Mouse (Mus musculus): ENCODE data around the gene Eif1b. TPM values are rescaled to one million over a fixed set of nuclear protein-coding genes. Genes with fewer than 3 reads are reported as not detected.

The Eif1b gene
- polyA plus RNA-seq, 1 experiment from 2014 or later: 438 TPM

DNA sequence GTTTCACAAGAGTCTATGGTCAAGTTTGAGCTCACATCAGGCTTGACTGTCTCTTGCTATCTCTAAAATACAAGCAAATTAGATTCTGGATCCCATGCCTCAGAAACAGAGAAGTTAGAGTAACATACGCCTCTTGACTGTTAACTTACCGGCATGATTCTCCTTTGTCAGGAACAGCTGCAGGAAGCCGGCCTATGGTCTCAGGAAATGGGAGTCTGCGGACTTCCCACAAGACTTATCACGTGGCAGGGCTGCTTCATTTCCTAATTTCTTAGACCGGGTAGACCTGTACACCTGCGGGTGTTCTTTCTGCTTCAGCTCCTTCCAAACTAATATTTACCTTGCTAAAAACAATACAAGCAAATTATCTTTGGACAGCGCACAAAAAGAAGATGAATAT is 24.7 kb downstream of the Eif1b start:
- no peak overlapping the region for H3K9ac ChIP-seq (replicated peaks; ENCODE audit: low read depth, low read length)
- no peaks in the 10 kb centered on the region for H3K4me1 ChIP-seq (replicated peaks; ENCODE audit: control insufficient read depth, insufficient read depth, low read length)
- no peaks in the 10 kb centered on the region for H3K36me3 ChIP-seq (ENCODE audit: control insufficient read depth, insufficient read depth)
- H3K27me3 ChIP-seq (replicated peaks; ENCODE audit: control insufficient read depth, insufficient read depth, low read length): no peaks in the 10 kb centered on the region
- no peak overlapping the region for H3K27ac ChIP-seq (ENCODE audit: low read length)
- WGBS: 92% methylated on average over 8 of the region's 8 CpGs
- no peak overlapping the region for H3K4me3 ChIP-seq (replicated peaks; ENCODE audit: low read length)
- no peak for ATAC-seq
- H3K4me2 ChIP-seq (ENCODE audit: low read length): no peak overlapping the region
- no peaks in the 10 kb centered on the region for H3K9me3 ChIP-seq (ENCODE audit: control insufficient read depth, low read length)

DNA sequence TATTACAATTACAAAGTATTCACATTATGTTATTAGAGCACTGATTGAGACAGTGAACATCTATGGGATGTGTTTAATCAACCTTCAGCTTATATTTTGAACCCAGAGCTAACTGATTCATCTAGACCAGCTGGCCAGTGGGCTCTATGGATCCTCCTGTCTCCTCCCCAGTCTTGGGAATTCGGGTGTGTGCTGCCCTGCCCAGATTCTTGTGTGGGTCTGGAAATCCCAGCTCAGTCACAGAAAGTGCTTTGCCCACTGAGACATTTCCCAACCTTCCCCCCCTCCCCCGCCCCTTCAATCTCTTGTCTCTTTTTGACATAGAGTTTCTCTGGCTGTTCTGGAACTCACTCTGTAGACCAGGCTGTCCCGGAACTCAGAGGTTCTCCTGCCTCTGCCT is 26.9 kb downstream of the Eif1b start:
- no peaks in the 10 kb centered on the region for H3K9me3 ChIP-seq (ENCODE audit: control insufficient read depth, low read length)
- no peaks in the 10 kb centered on the region for H3K27me3 ChIP-seq (replicated peaks; ENCODE audit: control insufficient read depth, insufficient read depth, low read length)
- WGBS: 84% methylated on average over 3 of the region's 3 CpGs
- no peak for ATAC-seq
- H3K36me3 ChIP-seq (ENCODE audit: control insufficient read depth, insufficient read depth): no peaks in the 10 kb centered on the region
- no peak overlapping the region for H3K4me3 ChIP-seq (replicated peaks; ENCODE audit: low read length)
- no peaks in the 10 kb centered on the region for H3K4me1 ChIP-seq (replicated peaks; ENCODE audit: control insufficient read depth, insufficient read depth, low read length)
- no peak overlapping the region for H3K27ac ChIP-seq (ENCODE audit: low read length)
- H3K4me2 ChIP-seq (ENCODE audit: low read length): no peak overlapping the region
- no peak overlapping the region for H3K9ac ChIP-seq (replicated peaks; ENCODE audit: low read depth, low read length)

DNA sequence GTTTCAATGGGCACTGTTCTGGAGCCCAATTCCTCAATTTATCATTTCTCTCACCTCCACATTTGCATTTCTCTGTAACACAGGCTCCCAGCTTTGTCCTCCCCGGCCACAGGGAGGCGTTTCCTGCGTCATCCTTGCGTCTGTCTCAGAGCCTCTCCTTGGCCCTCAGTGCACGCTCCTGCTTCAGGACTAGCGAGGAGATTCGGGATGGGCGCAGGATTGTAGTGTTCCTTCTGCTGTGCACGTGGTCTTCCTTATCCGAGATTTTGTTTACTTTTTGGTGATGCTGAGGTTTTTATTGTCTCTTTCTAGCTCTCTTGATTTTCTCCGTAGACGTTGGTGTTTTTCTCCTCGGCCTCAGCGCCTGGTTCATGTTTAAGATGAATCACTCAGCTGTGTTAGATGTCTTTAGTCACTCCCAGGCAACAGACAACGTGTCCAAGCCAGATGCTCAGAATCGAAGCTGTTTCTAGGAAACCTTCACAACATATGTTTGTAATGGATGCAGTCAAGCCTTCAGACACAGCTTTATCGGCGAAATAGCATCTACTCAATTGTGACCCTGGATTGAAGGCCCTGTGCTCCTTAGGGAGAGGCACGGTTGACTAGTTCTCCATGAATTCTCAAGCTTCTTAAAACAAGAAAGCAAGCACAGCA is 27.6 kb downstream of the Eif1b start:
- H3K9me3 ChIP-seq (ENCODE audit: control insufficient read depth, low read length): no peaks in the 10 kb centered on the region
- H3K9ac ChIP-seq (replicated peaks; ENCODE audit: low read depth, low read length): no peak overlapping the region
- H3K4me3 ChIP-seq (replicated peaks; ENCODE audit: low read length): no peak overlapping the region
- ATAC-seq: no peak
- WGBS: 70% methylated on average over 19 of the region's 19 CpGs
- no peak overlapping the region for H3K27ac ChIP-seq (ENCODE audit: low read length)
- no peaks in the 10 kb centered on the region for H3K36me3 ChIP-seq (ENCODE audit: control insufficient read depth, insufficient read depth)
- H3K4me1 ChIP-seq (replicated peaks; ENCODE audit: control insufficient read depth, insufficient read depth, low read length): no peaks in the 10 kb centered on the region
- H3K4me2 ChIP-seq (ENCODE audit: low read length): no peak overlapping the region
- H3K27me3 ChIP-seq (replicated peaks; ENCODE audit: control insufficient read depth, insufficient read depth, low read length): no peaks in the 10 kb centered on the region

DNA sequence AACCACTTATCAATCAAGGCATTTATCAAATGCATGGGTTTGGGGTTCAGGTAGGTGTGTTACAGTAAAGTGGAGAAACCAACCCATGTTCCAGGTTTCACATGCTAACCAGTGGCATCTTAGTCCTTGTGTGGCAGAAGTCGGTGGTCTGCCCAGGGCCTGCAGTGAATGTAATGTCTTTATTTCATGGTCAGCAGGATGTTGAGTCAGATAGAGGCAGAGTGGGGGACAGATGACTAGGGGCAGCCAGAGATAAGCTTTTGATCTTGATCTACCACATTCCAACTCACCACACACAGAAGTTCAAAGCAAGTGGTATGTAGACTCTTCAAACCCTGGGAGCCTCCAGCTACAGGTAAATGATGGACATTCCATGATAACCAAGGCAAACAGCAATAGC is 29.1 kb downstream of the Eif1b start:
- no peaks in the 10 kb centered on the region for H3K9me3 ChIP-seq (ENCODE audit: control insufficient read depth, low read length)
- no peak overlapping the region for H3K9ac ChIP-seq (replicated peaks; ENCODE audit: low read depth, low read length)
- no peaks in the 10 kb centered on the region for H3K36me3 ChIP-seq (ENCODE audit: control insufficient read depth, insufficient read depth)
- WGBS: 100% methylated on average over 1 of the region's 1 CpGs
- no peaks in the 10 kb centered on the region for H3K27me3 ChIP-seq (replicated peaks; ENCODE audit: control insufficient read depth, insufficient read depth, low read length)
- no peak overlapping the region for H3K4me3 ChIP-seq (replicated peaks; ENCODE audit: low read length)
- ATAC-seq: no peak
- no peaks in the 10 kb centered on the region for H3K4me1 ChIP-seq (replicated peaks; ENCODE audit: control insufficient read depth, insufficient read depth, low read length)
- no peak overlapping the region for H3K27ac ChIP-seq (ENCODE audit: low read length)
- H3K4me2 ChIP-seq (ENCODE audit: low read length): no peak overlapping the region

DNA sequence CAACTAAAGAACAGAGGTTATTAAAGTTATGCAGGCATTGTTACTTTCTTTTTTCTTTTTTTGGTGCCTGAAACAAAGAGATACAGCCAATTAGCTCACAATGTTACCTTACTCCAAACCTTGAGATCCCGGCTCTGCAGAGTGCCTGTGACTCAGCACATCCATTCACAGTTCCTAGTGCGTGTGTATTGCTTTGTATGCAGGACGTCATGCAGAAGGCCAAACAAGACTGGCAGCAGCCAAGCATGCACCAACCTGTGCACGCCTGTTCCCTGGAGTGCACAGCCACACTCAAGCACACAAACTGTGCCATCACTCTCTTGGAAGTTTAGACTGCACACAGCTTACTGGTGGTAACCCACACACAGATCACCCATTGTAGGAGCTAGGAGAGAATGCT is 35.2 kb downstream of the Eif1b start:
- Histone ChIP-seq H3K36me3 (ENCODE audit: control insufficient read depth, insufficient read depth) (no peaks in the 10 kb centered on the region), H3K9ac (replicated peaks; ENCODE audit: low read depth, low read length) (no peak overlapping the region), H3K4me2 (ENCODE audit: low read length) (no peak overlapping the region), H3K9me3 (ENCODE audit: control insufficient read depth, low read length) (no peaks in the 10 kb centered on the region), H3K27me3 (replicated peaks; ENCODE audit: control insufficient read depth, insufficient read depth, low read length) (no peaks in the 10 kb centered on the region), H3K27ac (ENCODE audit: low read length) (no peak overlapping the region), H3K4me3 (replicated peaks; ENCODE audit: low read length) (no peak overlapping the region), H3K4me1 (replicated peaks; ENCODE audit: control insufficient read depth, insufficient read depth, low read length) (no peaks in the 10 kb centered on the region)
- WGBS: 16% methylated on average over 4 of the region's 4 CpGs
- no peak for ATAC-seq

DNA sequence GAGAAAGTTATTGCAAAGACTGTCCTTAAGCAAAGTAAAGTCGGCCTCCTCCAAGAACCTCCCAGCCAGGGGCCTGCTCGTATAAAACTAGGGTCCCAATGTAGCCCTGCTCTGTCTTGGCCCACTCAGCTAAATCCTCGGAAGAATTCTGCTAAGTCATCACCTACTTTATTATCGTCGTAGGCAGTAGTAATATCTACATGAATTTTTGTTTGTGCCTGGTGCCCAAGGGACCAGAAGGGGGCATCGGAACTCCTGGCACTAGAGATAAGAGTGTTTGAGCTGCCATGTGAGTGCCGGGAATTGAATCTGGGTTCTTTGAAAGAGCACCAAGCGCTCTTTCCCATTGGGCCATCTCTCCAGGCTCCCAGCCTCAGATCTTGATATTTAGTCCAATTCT is 35.9 kb downstream of the Eif1b start:
- 91% methylated on average over 8 of the region's 8 CpGs for WGBS
- ATAC-seq: no peak
- H3K4me3 ChIP-seq (replicated peaks; ENCODE audit: low read length): no peak overlapping the region
- H3K9ac ChIP-seq (replicated peaks; ENCODE audit: low read depth, low read length): no peak overlapping the region
- H3K27me3 ChIP-seq (replicated peaks; ENCODE audit: control insufficient read depth, insufficient read depth, low read length): no peaks in the 10 kb centered on the region
- no peak overlapping the region for H3K27ac ChIP-seq (ENCODE audit: low read length)
- no peaks in the 10 kb centered on the region for H3K36me3 ChIP-seq (ENCODE audit: control insufficient read depth, insufficient read depth)
- no peak overlapping the region for H3K4me2 ChIP-seq (ENCODE audit: low read length)
- H3K9me3 ChIP-seq (ENCODE audit: control insufficient read depth, low read length): no peaks in the 10 kb centered on the region
- no peaks in the 10 kb centered on the region for H3K4me1 ChIP-seq (replicated peaks; ENCODE audit: control insufficient read depth, insufficient read depth, low read length)

DNA sequence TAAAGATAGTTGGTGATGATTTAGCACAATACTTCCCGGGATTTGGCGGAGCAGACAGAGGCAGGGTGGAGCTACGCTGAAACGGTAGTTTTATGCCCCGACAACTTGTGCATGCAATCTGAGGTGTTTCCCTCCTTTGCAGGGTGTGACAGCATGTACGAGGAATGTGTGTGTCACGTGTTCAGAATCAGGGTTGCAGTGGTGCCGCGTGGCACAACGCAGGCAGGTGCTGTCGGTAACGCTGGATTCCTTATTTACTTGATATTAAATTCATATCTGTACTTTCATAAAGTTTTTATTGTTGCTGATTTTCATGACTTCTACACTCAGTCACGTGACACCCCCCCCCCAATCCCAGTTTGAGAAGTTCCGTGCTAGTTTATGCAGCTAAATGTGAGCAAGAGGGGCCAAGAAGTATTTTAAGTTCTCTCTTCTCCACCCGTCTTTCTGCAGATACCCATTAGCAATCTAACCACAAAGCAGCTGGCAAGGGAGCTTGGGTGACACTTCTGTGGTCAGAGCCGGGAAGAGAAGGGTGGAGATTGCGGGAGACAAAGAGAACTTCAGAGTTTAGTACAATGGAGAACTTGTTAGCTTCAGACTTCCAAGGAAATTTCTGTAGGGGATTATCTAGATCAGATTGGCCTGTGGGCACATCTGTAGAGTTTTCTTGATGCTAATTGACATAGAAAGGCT is 36.9 kb downstream of the Eif1b start:
- 81% methylated on average over 17 of the region's 17 CpGs for WGBS
- no peak for ATAC-seq
- Histone ChIP-seq H3K9me3 (ENCODE audit: control insufficient read depth, low read length) (0 out of 2 replicates have a peak, but pooled peaks cover under 1% of the 10 kb centered on the region), H3K4me3 (replicated peaks; ENCODE audit: low read length) (no peak overlapping the region), H3K36me3 (ENCODE audit: control insufficient read depth, insufficient read depth) (no peaks in the 10 kb centered on the region), H3K27me3 (replicated peaks; ENCODE audit: control insufficient read depth, insufficient read depth, low read length) (no peaks in the 10 kb centered on the region), H3K27ac (ENCODE audit: low read length) (no peak overlapping the region), H3K9ac (replicated peaks; ENCODE audit: low read depth, low read length) (no peak overlapping the region), H3K4me2 (ENCODE audit: low read length) (no peak overlapping the region), H3K4me1 (replicated peaks; ENCODE audit: control insufficient read depth, insufficient read depth, low read length) (no peaks in the 10 kb centered on the region)

DNA sequence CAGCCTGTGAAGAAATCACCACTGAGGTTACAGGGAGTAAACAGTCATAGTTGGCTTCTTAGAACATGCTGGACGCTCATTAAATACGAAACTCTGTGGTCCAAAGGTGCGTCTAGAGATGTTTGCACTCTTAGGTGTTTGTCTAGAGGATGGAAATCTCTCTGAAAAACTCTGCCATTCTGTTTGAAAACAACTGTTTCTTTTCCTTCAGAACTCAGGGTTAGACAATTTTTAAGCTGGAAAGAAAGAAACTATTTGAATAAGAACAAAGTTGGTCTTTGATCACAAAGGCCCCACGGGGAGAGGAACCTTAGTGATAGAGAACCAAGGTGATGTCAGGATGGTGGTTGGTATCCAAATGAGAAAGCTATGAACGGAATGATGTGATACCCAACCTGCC is 38.4 kb downstream of the Eif1b start:
- H3K36me3 ChIP-seq (ENCODE audit: control insufficient read depth, insufficient read depth): no peaks in the 10 kb centered on the region
- no peaks in the 10 kb centered on the region for H3K27me3 ChIP-seq (replicated peaks; ENCODE audit: control insufficient read depth, insufficient read depth, low read length)
- no peak overlapping the region for H3K27ac ChIP-seq (ENCODE audit: low read length)
- H3K9ac ChIP-seq (replicated peaks; ENCODE audit: low read depth, low read length): no peak overlapping the region
- no peak for ATAC-seq
- H3K9me3 ChIP-seq (ENCODE audit: control insufficient read depth, low read length): 0 out of 2 replicates have a peak, but pooled peaks cover 2% of the 10 kb centered on the region
- WGBS: 91% methylated on average over 5 of the region's 5 CpGs
- H3K4me1 ChIP-seq (replicated peaks; ENCODE audit: control insufficient read depth, insufficient read depth, low read length): no peaks in the 10 kb centered on the region
- H3K4me2 ChIP-seq (ENCODE audit: low read length): no peak overlapping the region
- H3K4me3 ChIP-seq (replicated peaks; ENCODE audit: low read length): no peak overlapping the region

DNA sequence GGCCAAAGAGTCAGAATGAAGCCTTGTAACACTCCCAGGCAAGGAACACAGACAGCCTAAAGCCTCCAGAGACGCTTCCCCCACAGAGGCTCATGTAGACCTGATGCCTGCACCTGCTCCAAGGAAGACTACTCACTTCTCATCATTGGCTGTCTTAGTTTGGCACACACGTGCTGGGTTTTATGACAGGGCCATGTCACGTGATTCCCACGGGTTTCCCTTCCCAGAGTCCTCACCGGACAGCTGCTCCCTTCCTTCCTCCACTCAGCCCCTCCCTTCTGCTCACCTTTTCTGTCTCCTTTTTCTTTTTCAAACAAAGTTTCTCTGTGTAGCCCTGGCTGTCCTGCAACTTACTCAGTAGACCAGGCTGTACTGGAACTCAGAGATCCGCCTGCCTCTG is 40.0 kb downstream of the Eif1b start:
- 90% methylated on average over 6 of the region's 6 CpGs for WGBS
- no peak overlapping the region for H3K9ac ChIP-seq (replicated peaks; ENCODE audit: low read depth, low read length)
- 0 out of 2 replicates have a peak, but pooled peaks cover 2% of the 10 kb centered on the region for H3K9me3 ChIP-seq (ENCODE audit: control insufficient read depth, low read length)
- no peak overlapping the region for H3K27ac ChIP-seq (ENCODE audit: low read length)
- H3K4me1 ChIP-seq (replicated peaks; ENCODE audit: control insufficient read depth, insufficient read depth, low read length): no peaks in the 10 kb centered on the region
- H3K36me3 ChIP-seq (ENCODE audit: control insufficient read depth, insufficient read depth): no peaks in the 10 kb centered on the region
- no peak overlapping the region for H3K4me2 ChIP-seq (ENCODE audit: low read length)
- H3K4me3 ChIP-seq (replicated peaks; ENCODE audit: low read length): no peak overlapping the region
- no peaks in the 10 kb centered on the region for H3K27me3 ChIP-seq (replicated peaks; ENCODE audit: control insufficient read depth, insufficient read depth, low read length)
- no peak for ATAC-seq

Data from forebrain, embryonic 16.5 days (tissue).